Mouse (Mus musculus): ENCODE measurements at regions not wholly inside any gene's neighbourhood (a gene's known extent, or its start where the extent isn't known, plus 50 kb on each side); places are given as distances from the start of the nearest gene placed in this dataset.

GRCm38 (mm10) chr12:39742156-39743063 is 295.4 kb downstream of the Arl4a start:
- 65% methylated on average over 11 of the region's 11 CpGs for WGBS
- no peak overlapping the region for H3K4me2 ChIP-seq (ENCODE audit: low read depth, low read length)
- H3K9ac ChIP-seq (ENCODE audit: low read depth, low read length) = no peak overlapping the region
- H3K27me3 ChIP-seq (replicated peaks; ENCODE audit: control insufficient read depth, insufficient read depth, low read length) = no peaks in the 10 kb centered on the region
- H3K27ac ChIP-seq (ENCODE audit: low read length) = no peak overlapping the region
- no peak for ATAC-seq
- no peaks in the 10 kb centered on the region for H3K9me3 ChIP-seq (ENCODE audit: control insufficient read depth, low read length)
- no peaks in the 10 kb centered on the region for H3K36me3 ChIP-seq (ENCODE audit: control insufficient read depth, insufficient read depth, low read length)
- no peaks in the 10 kb centered on the region for H3K4me1 ChIP-seq (ENCODE audit: control insufficient read depth, insufficient read depth, low read length)
- H3K4me3 ChIP-seq (ENCODE audit: low read length) = no peak overlapping the region

DNA sequence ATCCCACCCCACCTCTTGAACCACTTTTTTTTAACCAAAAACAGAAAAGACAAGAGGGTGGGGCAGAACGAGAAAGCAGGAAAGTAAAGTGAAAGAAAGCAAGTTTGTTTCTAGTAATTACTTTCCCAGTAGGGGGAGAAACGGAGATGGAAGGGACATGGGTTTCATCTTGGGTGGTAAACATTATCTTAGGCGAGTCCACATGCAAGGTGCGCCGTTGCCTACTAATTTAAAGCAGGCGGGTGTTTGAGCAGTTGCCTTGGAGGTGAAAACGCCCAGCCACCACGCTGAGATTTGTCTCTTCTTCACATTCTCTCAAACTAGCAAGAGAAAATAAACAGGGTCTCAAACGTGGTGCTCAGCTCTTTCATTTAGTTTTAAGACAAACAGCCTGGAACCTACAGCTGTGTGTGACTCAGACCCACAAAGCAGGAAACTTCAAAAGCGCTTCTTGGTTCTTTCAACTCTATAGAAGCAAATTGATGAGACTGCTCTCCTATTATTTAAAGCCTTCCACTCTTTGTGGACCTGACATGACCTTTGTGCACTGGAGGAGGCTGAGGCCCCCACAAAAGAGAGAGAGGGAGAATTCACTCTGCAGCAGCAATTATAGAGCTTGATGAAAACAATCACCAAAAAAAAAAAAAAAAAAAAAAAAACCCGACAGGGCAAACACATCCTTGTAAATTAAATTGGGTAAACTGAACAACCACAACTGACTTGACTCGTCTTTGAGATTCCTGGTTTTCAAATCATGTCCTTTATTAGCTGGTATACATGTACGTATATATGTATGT is 296.6 kb downstream of the Arl4a start:
- Histone ChIP-seq H3K4me1 (ENCODE audit: control insufficient read depth, insufficient read depth, low read length) (no peaks in the 10 kb centered on the region), H3K4me2 (ENCODE audit: low read depth, low read length) (no peak overlapping the region), H3K9ac (ENCODE audit: low read depth, low read length) (no peak overlapping the region), H3K27ac (ENCODE audit: low read length) (no peak overlapping the region), H3K27me3 (replicated peaks; ENCODE audit: control insufficient read depth, insufficient read depth, low read length) (no peaks in the 10 kb centered on the region), H3K36me3 (ENCODE audit: control insufficient read depth, insufficient read depth, low read length) (no peaks in the 10 kb centered on the region), H3K9me3 (ENCODE audit: control insufficient read depth, low read length) (no peaks in the 10 kb centered on the region), H3K4me3 (ENCODE audit: low read length) (no peak overlapping the region)
- ATAC-seq = no peak
- WGBS = 23% methylated on average over 13 of the region's 13 CpGs

DNA sequence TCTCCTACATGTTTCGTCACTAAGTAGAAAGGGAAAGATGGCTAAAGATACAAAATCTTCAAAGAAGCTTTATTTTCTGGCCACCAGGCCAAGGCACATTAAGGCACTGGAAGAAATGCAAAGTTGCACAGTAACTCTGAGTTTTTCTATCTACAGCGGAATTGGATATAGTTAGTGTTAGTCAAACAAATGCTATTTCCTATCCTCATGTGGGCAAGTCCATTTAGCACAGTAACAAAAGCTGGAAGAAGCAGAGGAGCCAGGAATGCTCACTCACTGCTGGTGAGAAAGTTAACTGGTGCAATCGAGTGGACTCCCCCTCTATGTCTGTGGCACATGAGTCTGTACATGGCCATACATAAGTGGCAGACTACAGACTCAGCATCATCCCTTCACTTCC is 300.9 kb downstream of the Arl4a start:
- Histone ChIP-seq H3K27ac (ENCODE audit: low read length) (no peak overlapping the region), H3K4me3 (ENCODE audit: low read length) (no peak overlapping the region), H3K4me1 (ENCODE audit: control insufficient read depth, insufficient read depth, low read length) (no peaks in the 10 kb centered on the region), H3K9me3 (ENCODE audit: control insufficient read depth, low read length) (no peaks in the 10 kb centered on the region), H3K36me3 (ENCODE audit: control insufficient read depth, insufficient read depth, low read length) (no peaks in the 10 kb centered on the region), H3K9ac (ENCODE audit: low read depth, low read length) (no peak overlapping the region), H3K27me3 (replicated peaks; ENCODE audit: control insufficient read depth, insufficient read depth, low read length) (no peaks in the 10 kb centered on the region), H3K4me2 (ENCODE audit: low read depth, low read length) (no peak overlapping the region)
- WGBS = 88% methylated on average over 3 of the region's 3 CpGs
- no peak for ATAC-seq

- WGBS = 55% methylated on average over 9 of the region's 9 CpGs
- ATAC-seq = no peak
- H3K27ac ChIP-seq (ENCODE audit: low read length) = no peak overlapping the region
- no peaks in the 10 kb centered on the region for H3K4me1 ChIP-seq (ENCODE audit: control insufficient read depth, insufficient read depth, low read length)
- H3K4me3 ChIP-seq (ENCODE audit: low read length) = no peak overlapping the region
- no peaks in the 10 kb centered on the region for H3K9me3 ChIP-seq (ENCODE audit: control insufficient read depth, low read length)
- no peaks in the 10 kb centered on the region for H3K36me3 ChIP-seq (ENCODE audit: control insufficient read depth, insufficient read depth, low read length)
- H3K27me3 ChIP-seq (replicated peaks; ENCODE audit: control insufficient read depth, insufficient read depth, low read length) = no peaks in the 10 kb centered on the region
- no peak overlapping the region for H3K9ac ChIP-seq (ENCODE audit: low read depth, low read length)
- H3K4me2 ChIP-seq (ENCODE audit: low read depth, low read length) = no peak overlapping the region
Measured at GRCm38 (mm10) chr12:39736097-39736920, 301.5 kb downstream of the Arl4a start.

DNA sequence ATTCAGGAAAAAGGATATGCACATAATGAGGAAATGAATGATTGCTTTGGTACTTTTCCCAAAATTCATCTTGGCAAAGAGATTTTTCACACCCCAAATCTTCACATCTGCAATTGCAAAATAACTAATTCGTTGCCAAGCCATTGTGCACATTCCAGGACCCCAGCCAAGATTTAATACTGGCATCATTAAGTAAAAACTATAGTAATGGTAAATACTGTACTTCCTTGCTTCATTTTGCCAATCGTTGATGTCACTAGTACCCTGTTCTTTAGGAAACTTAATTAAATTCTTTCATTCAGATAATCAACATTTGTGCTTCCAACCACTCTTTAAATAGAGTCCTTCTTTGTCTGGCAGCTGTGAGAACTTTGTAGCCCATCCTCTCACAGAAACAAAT is 303.6 kb downstream of the Arl4a start:
- Histone ChIP-seq H3K9ac (ENCODE audit: low read depth, low read length) (no peak overlapping the region), H3K9me3 (ENCODE audit: control insufficient read depth, low read length) (no peaks in the 10 kb centered on the region), H3K36me3 (ENCODE audit: control insufficient read depth, insufficient read depth, low read length) (no peaks in the 10 kb centered on the region), H3K27ac (ENCODE audit: low read length) (no peak overlapping the region), H3K4me1 (ENCODE audit: control insufficient read depth, insufficient read depth, low read length) (no peaks in the 10 kb centered on the region), H3K27me3 (replicated peaks; ENCODE audit: control insufficient read depth, insufficient read depth, low read length) (no peaks in the 10 kb centered on the region), H3K4me3 (ENCODE audit: low read length) (no peak overlapping the region), H3K4me2 (ENCODE audit: low read depth, low read length) (no peak overlapping the region)
- no peak for ATAC-seq
- WGBS = 69% methylated on average over 2 of the region's 2 CpGs

DNA sequence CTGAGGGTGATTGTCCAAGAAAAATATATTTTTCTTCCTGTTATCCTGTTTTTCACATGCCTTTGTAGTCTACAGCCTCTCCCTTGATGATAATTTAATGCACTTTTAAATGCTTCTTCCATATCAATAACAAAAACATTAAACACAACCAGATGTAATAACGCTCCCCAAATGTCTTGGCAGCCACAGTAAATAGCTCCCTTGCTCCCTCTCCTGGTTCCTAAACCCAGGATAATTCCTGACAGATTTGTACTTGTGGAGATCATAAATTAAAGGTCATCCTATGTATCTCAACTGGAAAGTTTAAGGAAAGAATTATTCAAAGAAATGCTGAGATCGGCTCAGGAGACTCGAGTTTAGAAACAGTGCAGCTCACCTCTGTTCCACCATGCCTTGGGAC is 306.6 kb downstream of the Arl4a start:
- no peak for ATAC-seq
- Histone ChIP-seq H3K36me3 (ENCODE audit: control insufficient read depth, insufficient read depth, low read length) (no peaks in the 10 kb centered on the region), H3K4me2 (ENCODE audit: low read depth, low read length) (no peak overlapping the region), H3K27me3 (replicated peaks; ENCODE audit: control insufficient read depth, insufficient read depth, low read length) (no peaks in the 10 kb centered on the region), H3K4me3 (ENCODE audit: low read length) (no peak overlapping the region), H3K9ac (ENCODE audit: low read depth, low read length) (no peak overlapping the region), H3K9me3 (ENCODE audit: control insufficient read depth, low read length) (no peaks in the 10 kb centered on the region), H3K4me1 (ENCODE audit: control insufficient read depth, insufficient read depth, low read length) (no peaks in the 10 kb centered on the region), H3K27ac (ENCODE audit: low read length) (no peak overlapping the region)
- 61% methylated on average over 3 of the region's 3 CpGs for WGBS

DNA sequence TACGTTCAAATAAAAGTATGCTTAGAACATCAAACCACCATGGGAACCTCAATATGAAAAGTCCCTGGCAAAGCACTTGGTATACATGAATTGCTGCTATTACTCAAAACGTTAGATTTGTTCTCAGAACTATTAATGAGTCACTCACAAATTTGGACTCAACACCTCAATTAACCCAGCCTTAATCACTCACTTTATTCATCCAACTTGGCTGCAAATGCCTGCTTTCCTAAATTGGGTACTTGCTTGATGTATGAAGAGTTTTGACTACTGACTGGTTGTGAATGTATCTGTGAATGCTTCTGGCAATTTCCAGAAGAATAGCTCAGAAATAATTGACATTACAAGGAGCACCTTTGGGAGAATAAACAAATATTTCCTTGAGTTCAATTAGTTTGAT is 308.6 kb downstream of the Arl4a start:
- Histone ChIP-seq H3K4me3 (ENCODE audit: low read length) (no peak overlapping the region), H3K27ac (ENCODE audit: low read length) (no peak overlapping the region), H3K27me3 (replicated peaks; ENCODE audit: control insufficient read depth, insufficient read depth, low read length) (no peaks in the 10 kb centered on the region), H3K9me3 (ENCODE audit: control insufficient read depth, low read length) (no peaks in the 10 kb centered on the region), H3K4me2 (ENCODE audit: low read depth, low read length) (no peak overlapping the region), H3K36me3 (ENCODE audit: control insufficient read depth, insufficient read depth, low read length) (no peaks in the 10 kb centered on the region), H3K4me1 (ENCODE audit: control insufficient read depth, insufficient read depth, low read length) (no peaks in the 10 kb centered on the region), H3K9ac (ENCODE audit: low read depth, low read length) (no peak overlapping the region)
- 83% methylated on average over 2 of the region's 2 CpGs for WGBS
- ATAC-seq = no peak

DNA sequence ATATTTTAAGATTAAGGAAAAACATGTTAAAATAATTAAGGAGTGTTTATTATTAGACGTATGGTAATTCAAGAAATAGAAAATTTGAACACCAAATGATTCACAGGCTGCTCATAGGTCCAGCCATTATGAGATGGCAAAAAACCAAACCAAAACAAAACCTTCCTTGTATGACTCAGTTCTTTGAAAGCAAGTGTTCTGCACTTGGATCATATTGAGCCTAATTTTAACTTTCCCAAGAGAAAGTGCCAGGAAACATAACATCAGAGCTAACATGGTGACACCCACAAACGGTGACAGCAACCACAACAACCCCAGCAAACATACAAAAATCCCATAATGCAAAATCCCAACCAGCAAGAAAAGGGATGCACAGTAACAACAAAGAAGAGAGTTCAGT is 313.7 kb downstream of the Arl4a start:
- Histone ChIP-seq H3K9ac (ENCODE audit: low read depth, low read length) (no peak overlapping the region), H3K4me1 (ENCODE audit: control insufficient read depth, insufficient read depth, low read length) (no peaks in the 10 kb centered on the region), H3K4me3 (ENCODE audit: low read length) (no peak overlapping the region), H3K36me3 (ENCODE audit: control insufficient read depth, insufficient read depth, low read length) (no peaks in the 10 kb centered on the region), H3K9me3 (ENCODE audit: control insufficient read depth, low read length) (no peaks in the 10 kb centered on the region), H3K4me2 (ENCODE audit: low read depth, low read length) (no peak overlapping the region), H3K27me3 (replicated peaks; ENCODE audit: control insufficient read depth, insufficient read depth, low read length) (no peaks in the 10 kb centered on the region), H3K27ac (ENCODE audit: low read length) (no peak overlapping the region)
- ATAC-seq = no peak
- 83% methylated on average over 2 of the region's 2 CpGs for WGBS

DNA sequence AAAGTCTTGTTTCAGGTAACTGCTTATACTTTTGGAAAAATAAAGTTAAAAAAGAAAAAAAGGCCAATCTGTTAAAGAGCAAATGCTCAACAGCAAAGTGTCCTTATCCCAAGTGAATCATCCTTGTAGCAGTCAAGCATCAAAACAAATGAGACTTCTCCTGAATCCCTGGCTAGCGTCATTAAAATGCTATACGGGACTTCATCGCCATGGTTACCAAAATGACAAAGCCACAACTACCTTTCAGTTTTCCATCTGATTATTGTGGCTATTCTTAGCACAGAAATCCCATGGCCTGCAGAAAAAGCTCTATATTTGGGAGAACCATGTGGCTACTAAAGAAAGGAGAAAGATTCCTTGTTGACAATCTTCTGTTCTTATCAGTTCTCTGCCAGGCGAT is 322.7 kb downstream of the Arl4a start:
- Histone ChIP-seq H3K27ac (ENCODE audit: low read length) (no peak overlapping the region), H3K4me3 (ENCODE audit: low read length) (no peak overlapping the region), H3K4me2 (ENCODE audit: low read depth, low read length) (no peak overlapping the region), H3K4me1 (ENCODE audit: control insufficient read depth, insufficient read depth, low read length) (no peaks in the 10 kb centered on the region), H3K36me3 (ENCODE audit: control insufficient read depth, insufficient read depth, low read length) (no peaks in the 10 kb centered on the region), H3K9me3 (ENCODE audit: control insufficient read depth, low read length) (no peaks in the 10 kb centered on the region), H3K9ac (ENCODE audit: low read depth, low read length) (no peak overlapping the region), H3K27me3 (replicated peaks; ENCODE audit: control insufficient read depth, insufficient read depth, low read length) (no peaks in the 10 kb centered on the region)
- 50% methylated on average over 4 of the region's 4 CpGs for WGBS
- no peak for ATAC-seq

Measured in intestine, embryonic 16.5 days (tissue).